Mouse (Mus musculus): ENCODE measurements around the gene Tek. TPM values are rescaled to one million over a fixed set of nuclear protein-coding genes. Genes with fewer than 3 reads are reported as not detected.

Gene Tek
- polyA plus RNA-seq, 1 experiment from 2014 or later = 8.7 TPM

- H3K4me2 ChIP-seq (replicated peaks) = no peak overlapping the region
- no peak overlapping the region for H3K27ac ChIP-seq
- 39% methylated on average over 5 of the region's 5 CpGs for WGBS
- no peaks in the 10 kb centered on the region for H3K36me3 ChIP-seq
- no peak for ATAC-seq (ENCODE audit: low FRiP score)
- H3K4me3 ChIP-seq = no peak overlapping the region
- no peak overlapping the region for H3K9ac ChIP-seq
- H3K9me3 ChIP-seq (replicated peaks) = peaks cover 8% of the 10 kb centered on the region
- no peaks in the 10 kb centered on the region for H3K4me1 ChIP-seq
- no peaks in the 10 kb centered on the region for H3K27me3 ChIP-seq
These were observed 88.3 kb downstream of the Tek start for GRCm38 (mm10) chr4:94827429-94827828.

DNA sequence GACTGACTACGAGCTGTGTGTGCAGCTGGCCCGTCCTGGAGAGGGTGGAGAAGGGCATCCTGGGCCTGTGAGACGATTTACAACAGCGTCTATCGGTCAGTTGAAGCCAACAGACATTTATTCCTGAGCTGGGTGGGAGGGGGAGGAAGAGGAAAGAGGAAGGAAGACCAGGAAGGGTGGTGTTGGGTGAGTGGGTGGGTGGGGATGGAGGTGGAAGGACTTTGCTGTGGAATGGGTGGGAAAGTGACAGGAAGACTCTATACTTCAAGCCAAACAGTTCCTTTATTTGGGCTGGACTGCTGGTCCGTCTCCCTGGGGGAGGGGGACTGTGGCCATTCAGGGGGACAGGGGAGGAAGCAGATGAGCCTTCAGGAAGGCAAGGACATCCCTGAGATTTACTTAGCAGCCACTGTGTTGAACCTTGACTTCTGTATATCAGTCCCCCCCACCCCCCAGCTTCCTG is 90.9 kb downstream of the Tek start:
- Histone ChIP-seq H3K27me3 (no peaks in the 10 kb centered on the region), H3K36me3 (no peaks in the 10 kb centered on the region), H3K4me2 (replicated peaks) (no peak overlapping the region), H3K4me1 (no peaks in the 10 kb centered on the region), H3K9me3 (replicated peaks) (no peaks in the 10 kb centered on the region), H3K9ac (no peak overlapping the region), H3K27ac (no peak overlapping the region), H3K4me3 (no peak overlapping the region)
- WGBS = 80% methylated on average over 6 of the region's 6 CpGs
- ATAC-seq (ENCODE audit: low FRiP score) = no peak

DNA sequence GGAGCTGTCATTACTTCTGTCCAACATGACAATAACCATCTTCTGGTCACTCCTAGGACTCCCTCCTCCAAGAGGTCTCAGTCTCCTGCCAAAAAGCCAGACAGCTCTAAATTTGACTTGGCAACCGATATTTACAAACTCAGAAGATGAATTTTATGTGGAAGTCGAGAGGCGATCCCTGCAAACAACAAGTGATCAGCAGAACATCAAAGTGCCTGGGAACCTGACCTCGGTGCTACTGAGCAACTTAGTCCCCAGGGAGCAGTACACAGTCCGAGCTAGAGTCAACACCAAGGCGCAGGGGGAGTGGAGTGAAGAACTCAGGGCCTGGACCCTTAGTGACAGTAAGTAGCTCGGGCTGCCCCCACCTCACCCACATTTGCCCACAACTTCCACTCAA is 98.0 kb downstream of the Tek start:
- Histone ChIP-seq H3K27me3 (no peaks in the 10 kb centered on the region), H3K9me3 (replicated peaks) (no peaks in the 10 kb centered on the region), H3K36me3 (no peaks in the 10 kb centered on the region), H3K4me2 (replicated peaks) (no peak overlapping the region), H3K4me1 (no peaks in the 10 kb centered on the region), H3K27ac (no peak overlapping the region), H3K4me3 (no peak overlapping the region), H3K9ac (no peak overlapping the region)
- 75% methylated on average over 7 of the region's 7 CpGs for WGBS
- ATAC-seq (ENCODE audit: low FRiP score) = no peak

- ATAC-seq (ENCODE audit: low FRiP score) = no peak
- Histone ChIP-seq H3K27ac (no peak overlapping the region), H3K36me3 (no peaks in the 10 kb centered on the region), H3K4me1 (no peaks in the 10 kb centered on the region), H3K27me3 (no peaks in the 10 kb centered on the region), H3K4me2 (replicated peaks) (no peak overlapping the region), H3K4me3 (no peak overlapping the region), H3K9me3 (replicated peaks) (no peaks in the 10 kb centered on the region), H3K9ac (no peak overlapping the region)
- WGBS = 91% methylated on average over 7 of the region's 7 CpGs
These were observed 114.2 kb downstream of the Tek start for GRCm38 (mm10) chr4:94853301-94853700.

DNA sequence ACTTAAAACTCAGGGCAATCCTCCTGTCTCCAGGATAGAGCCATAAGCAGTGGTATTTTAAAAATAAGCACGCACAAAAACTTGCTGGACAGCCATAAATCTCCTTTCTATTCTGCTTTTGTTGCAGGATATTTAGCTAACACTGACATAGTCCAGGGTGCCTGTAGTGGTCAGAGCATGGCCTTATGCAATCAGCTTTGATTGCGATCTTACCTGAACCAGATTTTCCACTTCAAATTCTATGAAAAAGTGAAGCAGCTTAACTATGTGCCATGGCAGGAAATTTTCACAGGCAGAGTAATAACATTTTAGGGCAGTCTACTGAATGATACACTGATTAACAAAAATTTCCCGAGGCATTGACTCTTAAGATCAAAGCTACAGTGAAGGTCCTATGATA is 115.2 kb downstream of the Tek start:
- 83% methylated on average over 3 of the region's 3 CpGs for WGBS
- Histone ChIP-seq H3K27ac (no peak overlapping the region), H3K4me2 (replicated peaks) (no peak overlapping the region), H3K27me3 (no peaks in the 10 kb centered on the region), H3K4me1 (no peaks in the 10 kb centered on the region), H3K4me3 (no peak overlapping the region), H3K36me3 (no peaks in the 10 kb centered on the region), H3K9me3 (replicated peaks) (no peaks in the 10 kb centered on the region), H3K9ac (no peak overlapping the region)
- no peak for ATAC-seq (ENCODE audit: low FRiP score)

- Histone ChIP-seq H3K4me2 (replicated peaks) (no peak overlapping the region), H3K27ac (no peak overlapping the region), H3K9ac (no peak overlapping the region), H3K4me3 (no peak overlapping the region), H3K9me3 (replicated peaks) (no peaks in the 10 kb centered on the region), H3K27me3 (no peaks in the 10 kb centered on the region), H3K36me3 (no peaks in the 10 kb centered on the region), H3K4me1 (no peaks in the 10 kb centered on the region)
- no peak for ATAC-seq (ENCODE audit: low FRiP score)
- WGBS = 80% methylated on average over 3 of the region's 3 CpGs
These were observed 116.1 kb downstream of the Tek start for GRCm38 (mm10) chr4:94855201-94855600.

DNA sequence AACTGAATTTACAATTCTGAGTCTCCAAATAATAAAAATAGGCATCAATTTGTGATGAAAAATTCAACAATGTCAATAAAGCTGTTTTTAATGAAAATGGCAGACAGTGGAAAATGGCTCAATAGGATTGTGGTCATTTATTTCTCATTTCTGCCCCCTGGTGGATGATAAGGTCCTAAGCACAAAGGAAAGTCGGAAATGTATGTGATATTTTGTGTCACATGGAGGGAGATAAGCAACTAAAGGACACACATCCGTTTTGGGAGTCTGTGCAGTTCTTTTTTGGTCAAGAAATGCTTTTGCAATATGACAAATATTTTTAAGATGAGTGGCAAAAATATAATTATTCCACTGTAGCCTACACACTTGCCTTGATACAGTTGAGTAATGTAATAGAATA is 161.7 kb downstream of the Tek start:
- 27% methylated on average over 2 of the region's 2 CpGs for WGBS
- no peak for ATAC-seq (ENCODE audit: low FRiP score)

DNA sequence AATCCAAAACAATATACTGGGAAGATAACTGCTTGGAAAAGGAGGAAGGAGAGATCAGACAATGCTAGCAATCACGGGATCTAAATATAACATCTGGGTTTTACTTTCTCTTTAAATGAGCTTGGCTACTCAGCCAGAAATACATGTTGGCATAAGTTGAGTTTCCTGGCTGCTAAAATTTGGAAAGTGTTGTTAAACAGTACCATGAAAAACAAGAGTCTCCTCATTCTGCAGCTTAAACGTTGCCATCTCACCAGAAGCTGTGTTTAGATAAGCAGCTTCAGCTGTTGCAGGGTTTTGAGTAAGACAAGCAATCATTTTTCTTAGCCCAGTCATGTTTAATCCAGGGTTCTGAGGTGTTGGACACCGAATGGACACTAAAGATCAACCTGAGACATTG is 162.7 kb downstream of the Tek start:
- whole genome bisulfite sequencing = 76% methylated on average over 3 of the region's 3 CpGs
- Histone ChIP-seq H3K4me2 (replicated peaks) (no peak overlapping the region), H3K9ac (no peak overlapping the region), H3K4me3 (no peak overlapping the region), H3K4me1 (no peaks in the 10 kb centered on the region), H3K36me3 (no peaks in the 10 kb centered on the region), H3K27ac (no peak overlapping the region), H3K27me3 (no peaks in the 10 kb centered on the region), H3K9me3 (replicated peaks) (no peaks in the 10 kb centered on the region)
- ATAC-seq (ENCODE audit: low FRiP score) = no peak

More for the DNA sequence above, 161.7 kb downstream of the Tek start:
- no peak overlapping the region for H3K4me2 ChIP-seq (replicated peaks)
- H3K4me3 ChIP-seq = no peak overlapping the region
- H3K9me3 ChIP-seq (replicated peaks) = no peaks in the 10 kb centered on the region
- no peak overlapping the region for H3K9ac ChIP-seq
- no peaks in the 10 kb centered on the region for H3K36me3 ChIP-seq
- no peaks in the 10 kb centered on the region for H3K4me1 ChIP-seq
- H3K27ac ChIP-seq = no peak overlapping the region
- H3K27me3 ChIP-seq = no peaks in the 10 kb centered on the region

Other genes with a start within 250 kb of the Tek start
- not detected in 2 replicates for gene Gm10306, start 182.7 kb upstream of the Tek start, polyA plus RNA-seq (2016; fragmentation: Nextera tagmentation; extraction: Ambion mirVana)
- 35.0 and 37.3 TPM in 2 replicates for gene Caap1, start 182.5 kb upstream of the Tek start, polyA plus RNA-seq (2016; fragmentation: Nextera tagmentation; extraction: Ambion mirVana)
- gene Plaa, start 136.0 kb upstream of the Tek start, polyA plus RNA-seq (2016; fragmentation: Nextera tagmentation; extraction: Ambion mirVana) = 90.2 and 95.2 TPM in 2 replicates
- gene Ift74, start 124.8 kb upstream of the Tek start, polyA plus RNA-seq (2016; fragmentation: Nextera tagmentation; extraction: Ambion mirVana) = 48.0 and 52.9 TPM in 2 replicates
- gene Lrrc19, start 89.1 kb upstream of the Tek start, polyA plus RNA-seq (2016; fragmentation: Nextera tagmentation; extraction: Ambion mirVana) = 1.0 and 1.1 TPM in 2 replicates
- not detected in 2 replicates for gene Eqtn, start 189.6 kb downstream of the Tek start, polyA plus RNA-seq (2016; fragmentation: Nextera tagmentation; extraction: Ambion mirVana)
- gene Mysm1, start 239.8 kb downstream of the Tek start, polyA plus RNA-seq (2016; fragmentation: Nextera tagmentation; extraction: Ambion mirVana) = 33.2 and 35.7 TPM in 2 replicates